Mouse (Mus musculus) G1E (cell line): Measurements from ENCODE around the gene Gm17387. TPM values are rescaled to one million over a fixed set of nuclear protein-coding genes. Genes with fewer than 3 reads are reported as not detected.

ENCODE experiments used
- ATAC-seq: 2 replicates; pipeline ENCODE4 v1.8.0; 2016; ENCODE audit warnings: mild to moderate bottlenecking; ENCODE audit not compliant: insufficient number of reproducible peaks, poor library complexity, low FRiP score, severe bottlenecking; ENCODE audit errors: extremely low read depth
- DNase-seq: peaks from one replicate; pipeline ENCODE4 v3.0.0; 2012; ENCODE audit warnings: low spot score
- H3K27me3 ChIP-seq: 2 replicates; pipeline ENCODE4 v1.6.1; 2012; ENCODE audit warnings: mild to moderate bottlenecking, low read length, inconsistent platforms; ENCODE audit not compliant: insufficient read depth
- H3K36me3 ChIP-seq: replicated peaks from 2 replicates; pipeline ENCODE3; 2012; ENCODE audit warnings: mild to moderate bottlenecking, inconsistent platforms
- H3K4me1 ChIP-seq: 2 replicates; pipeline ENCODE4 v1.6.1; 2012; ENCODE audit warnings: low read depth, low read length, inconsistent platforms, mixed read lengths; ENCODE audit not compliant: insufficient read depth
- H3K4me3 ChIP-seq: 2 replicates; pipeline ENCODE4 v1.5.1; 2012; ENCODE audit warnings: low read depth, mild to moderate bottlenecking, inconsistent platforms, low read length, moderate library complexity, mixed read lengths
- H3K9me3 ChIP-seq: replicated peaks from 2 replicates; pipeline ENCODE4 v1.6.1; 2012; ENCODE audit warnings: inconsistent platforms
- CTCF ChIP-seq: IDR thresholded peaks from 2 replicates; pipeline ENCODE4 v1.5.1; 2012; ENCODE audit warnings: low read depth, low read length, inconsistent platforms, mixed read lengths
- GATA1 ChIP-seq: IDR thresholded peaks from 2 replicates; pipeline ENCODE4 v1.6.1; 2012; ENCODE audit warnings: borderline replicate concordance, low read length, inconsistent platforms, mixed read lengths
- GATA2 ChIP-seq: IDR thresholded peaks from 2 replicates; pipeline ENCODE4 v1.6.1; 2012; ENCODE audit warnings: low read depth, low read length, inconsistent platforms, borderline replicate concordance
- POLR2AphosphoS5 ChIP-seq: IDR thresholded peaks from 2 replicates; pipeline ENCODE4 v1.6.1; 2012; ENCODE audit warnings: low read depth, low read length, inconsistent platforms; ENCODE audit not compliant: insufficient replicate concordance
- TAL1 ChIP-seq: conservative IDR thresholded peaks from 2 replicates; pipeline ENCODE4 v1.6.1; 2012; ENCODE audit warnings: low read depth, low read length, inconsistent platforms, mixed read lengths
- polyA plus RNA-seq: library from polyadenylated mRNA; stranded (reverse); fragments of >175 nt; gene quantifications from 2 replicates; pipeline ENCODE4 v1.2.3, GENCODE M21; 2012
- total RNA-seq, 2 experiments: library from RNA; stranded (forward) in 1 of 2; stranded (reverse) in 1 of 2; fragments of 200-1000 nt in 1 of 2; fragments of >200 nt in 1 of 2; fragmentation: Nextera tagmentation in 1 of 2; gene quantifications; 2 replicates each; pipeline ENCODE4 v1.2.3; 2014 to 2017

Gm17387 gene
- total and polyA plus RNA-seq, 3 experiments: not detected

DNA sequence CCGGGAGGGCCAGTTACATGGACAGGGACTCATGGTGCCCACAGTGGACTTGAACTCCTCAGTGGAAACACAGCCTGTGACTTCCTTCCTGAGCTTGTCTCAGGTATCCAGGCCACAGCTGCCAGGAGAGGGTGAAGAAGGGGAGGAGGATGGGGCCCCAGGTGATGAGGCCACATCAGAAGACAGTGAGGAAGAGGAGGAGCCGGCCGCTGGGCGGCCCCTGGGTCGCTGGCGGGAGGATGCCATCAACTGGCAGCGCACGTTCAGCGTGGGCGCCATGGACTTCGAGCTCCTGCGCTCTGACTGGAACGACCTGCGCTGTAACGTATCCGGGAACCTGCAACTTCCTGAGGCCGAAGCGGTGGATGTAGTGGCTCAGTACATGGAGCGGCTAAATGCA lies 39.4 kb downstream of the Gm17387 start:
- no peaks in the 10 kb centered on the region for H3K9me3 ChIP-seq
- DNase-seq (no peak), ATAC-seq (no peak)
- H3K4me1 ChIP-seq: peaks cover 2% of the 10 kb centered on the region; the same call in 1 of the 2 replicates
- no peaks in the 10 kb centered on the region for H3K36me3 ChIP-seq
- peaks cover 39% of the 10 kb centered on the region for H3K27me3 ChIP-seq
- TF ChIP-seq CTCF (no peak), GATA1 (no peak), POLR2AphosphoS5 (no peak), TAL1 (no peak), GATA2 (no peak)
- no peak overlapping the region for H3K4me3 ChIP-seq

DNA sequence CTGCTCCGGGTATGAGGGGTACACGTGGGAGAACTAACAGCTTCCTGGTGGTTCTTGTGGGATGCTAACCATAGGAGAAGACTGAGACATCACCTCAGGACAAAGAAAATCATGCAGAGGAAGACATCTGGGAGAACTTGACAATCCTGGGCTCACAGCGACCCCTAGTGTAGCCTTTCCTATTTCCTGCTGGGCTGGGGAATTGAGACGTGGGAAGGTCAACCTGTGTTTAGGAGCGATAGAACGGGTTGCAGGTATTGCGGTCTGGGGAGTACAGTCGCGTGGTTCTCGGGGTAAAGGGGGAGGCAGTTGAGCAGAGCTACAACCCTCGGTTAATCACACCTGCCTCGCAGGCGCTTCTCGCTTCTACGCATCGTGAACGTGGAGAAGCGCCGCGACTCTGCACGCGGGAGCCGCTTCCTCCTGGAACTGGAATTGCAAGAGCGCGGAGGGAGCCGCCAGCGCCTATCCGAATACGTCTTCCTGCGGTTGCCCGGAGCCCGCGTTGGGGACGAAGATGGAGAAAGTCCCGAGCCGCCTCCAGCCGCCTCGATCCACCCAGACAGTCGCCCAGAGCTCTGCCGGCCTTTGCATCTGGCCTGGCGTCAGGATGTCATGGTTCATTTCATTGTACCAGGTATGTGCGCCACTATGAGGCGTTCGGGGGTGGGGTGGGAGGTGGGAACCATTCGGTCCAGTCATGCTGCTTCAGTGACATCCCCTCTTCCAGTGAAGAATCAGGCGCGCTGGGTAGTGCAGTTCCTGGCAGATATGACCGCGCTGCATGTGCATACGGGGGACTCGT lies 41.3 kb downstream of the Gm17387 start:
- Histone ChIP-seq H3K36me3 (no peaks in the 10 kb centered on the region), H3K27me3 (peaks cover 35% of the 10 kb centered on the region), H3K4me1 (peaks cover 2% of the 10 kb centered on the region; the same call in 1 of the 2 replicates), H3K4me3 (no peak overlapping the region), H3K9me3 (no peaks in the 10 kb centered on the region)
- TF ChIP-seq TAL1 (no peak), CTCF (peak; percentile 31; the same call in 1 of the 2 replicates)
- DNase-seq (peak; percentile 30), ATAC-seq (no peak)

DNA sequence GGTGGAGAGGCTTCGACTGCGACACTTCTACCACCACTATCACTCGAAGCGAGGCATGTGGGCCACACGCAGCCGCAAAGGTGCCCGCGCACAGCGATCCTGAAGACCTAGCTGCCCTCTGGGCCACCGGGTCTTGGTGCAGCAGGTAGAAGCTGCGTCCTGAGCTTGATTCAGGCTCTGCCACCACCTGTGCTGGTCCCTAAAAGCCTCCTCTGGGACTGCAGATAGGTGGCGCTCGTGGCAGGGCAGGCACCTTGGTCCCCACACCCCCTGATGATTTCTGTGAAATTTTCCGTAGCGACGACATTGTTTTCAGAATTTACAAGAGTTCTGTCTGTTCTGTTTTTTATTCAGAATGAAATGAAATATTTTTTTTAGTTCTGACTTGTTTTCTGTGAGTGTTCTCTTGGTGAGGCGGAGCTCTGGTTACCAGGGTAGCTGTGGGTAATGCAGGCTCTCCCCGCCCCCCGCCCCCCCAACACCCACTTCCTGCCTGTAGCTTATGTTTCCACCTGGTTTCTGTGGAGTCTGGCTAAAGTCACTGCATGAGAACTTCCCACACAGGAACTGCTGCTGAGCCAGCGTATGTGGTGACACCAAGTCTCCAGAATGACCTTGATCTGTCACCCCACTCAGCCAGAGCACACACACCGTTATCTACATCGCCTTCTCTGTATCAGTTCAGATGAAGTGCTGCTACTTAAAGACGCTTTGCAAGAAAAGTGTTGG lies 43.2 kb downstream of the Gm17387 start:
- TF ChIP-seq CTCF (no peak), POLR2AphosphoS5 (no peak), GATA1 (no peak), GATA2 (no peak), TAL1 (no peak)
- Histone ChIP-seq H3K9me3 (no peaks in the 10 kb centered on the region), H3K4me3 (no peak overlapping the region), H3K36me3 (no peaks in the 10 kb centered on the region), H3K27me3 (peaks cover 45% of the 10 kb centered on the region), H3K4me1 (peaks cover 2% of the 10 kb centered on the region; the same call in 1 of the 2 replicates)
- DNase-seq: no peak
- ATAC-seq: no peak

DNA sequence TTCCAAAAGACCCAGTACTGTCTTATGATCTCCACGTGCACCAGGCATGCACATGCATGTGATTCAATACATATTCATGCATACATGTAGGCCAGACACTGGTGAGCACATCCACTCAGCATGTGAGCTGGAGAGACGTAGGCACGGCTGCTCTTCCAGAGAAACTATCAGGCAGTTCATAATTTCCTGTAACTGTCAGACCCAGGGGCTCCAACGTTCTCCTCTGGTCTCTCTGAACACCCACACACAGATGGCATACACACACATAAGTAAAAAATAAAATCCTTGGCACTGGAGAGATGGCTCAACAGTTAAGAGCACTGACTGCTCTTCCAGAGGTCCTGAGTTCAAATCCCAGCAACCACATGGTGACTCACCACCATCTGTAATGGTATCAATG lies 44.9 kb downstream of the Gm17387 start:
- Histone ChIP-seq H3K36me3 (no peaks in the 10 kb centered on the region), H3K27me3 (peaks cover 40% of the 10 kb centered on the region), H3K9me3 (no peaks in the 10 kb centered on the region), H3K4me1 (peaks cover 2% of the 10 kb centered on the region; the same call in 1 of the 2 replicates), H3K4me3 (no peak overlapping the region)
- TF ChIP-seq CTCF (no peak), GATA2 (no peak), GATA1 (no peak)
- DNase-seq: no peak
- ATAC-seq: no peak

DNA sequence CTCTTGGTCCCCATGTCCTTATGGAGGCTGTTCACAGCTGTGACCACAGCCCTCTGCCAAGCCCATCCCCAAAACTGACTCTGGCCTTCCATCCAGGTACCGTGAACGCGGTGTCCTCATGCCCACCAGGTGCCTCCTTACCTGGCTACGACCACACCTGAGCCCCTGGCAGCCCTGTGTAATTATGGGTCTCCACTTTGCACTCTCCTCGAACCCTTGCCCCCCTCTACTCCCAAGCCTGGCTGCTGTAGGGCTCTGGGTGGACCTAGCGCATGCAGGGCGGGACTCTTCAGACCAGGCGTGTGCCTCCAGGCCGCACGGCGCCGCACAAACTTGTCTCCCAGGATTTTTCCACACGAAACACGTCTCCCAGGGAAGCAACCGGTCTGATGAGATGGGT lies 48.9 kb downstream of the Gm17387 start, which contains the start of gene Pkp3:
Gene Pkp3 (plus strand): TSS at position 378 of the 400 bp plus-strand sequence.
- no peak within 1 kb of the TSS for H3K4me3 ChIP-seq
- ATAC-seq: no peak
- TF ChIP-seq GATA1 (no peak), CTCF (no peak), GATA2 (no peak), TAL1 (no peak), POLR2AphosphoS5 (no peak)
- no peaks in the 10 kb centered on the region for H3K4me1 ChIP-seq
- no peak for DNase-seq
- no peaks in the 10 kb centered on the region for H3K9me3 ChIP-seq
- H3K36me3 ChIP-seq: no peaks in the 10 kb centered on the region
- H3K27me3 ChIP-seq: peaks cover 45% of the 10 kb centered on the region

DNA sequence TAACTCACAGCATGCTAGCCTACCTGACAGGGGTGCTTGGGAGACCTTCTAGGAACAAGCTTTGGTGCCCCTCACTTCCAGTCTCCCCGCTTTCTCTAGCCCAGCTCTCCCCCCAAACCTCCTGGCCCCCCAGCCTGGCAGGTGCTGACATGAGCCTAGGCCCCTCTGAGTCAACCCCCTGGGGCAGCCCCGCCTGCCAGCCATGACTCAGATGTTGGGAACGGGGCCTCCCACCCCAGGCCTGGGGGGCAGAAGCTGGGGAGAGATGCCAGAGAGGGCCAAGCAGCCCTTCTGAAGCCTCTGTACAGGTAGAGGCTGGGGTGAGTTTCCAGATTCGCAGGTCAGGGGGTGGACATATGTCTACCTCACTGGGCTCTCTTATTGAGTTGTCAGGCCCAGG lies 49.9 kb downstream of the Gm17387 start:
- no peak for ATAC-seq
- TF ChIP-seq TAL1 (no peak), GATA2 (no peak), CTCF (no peak), POLR2AphosphoS5 (no peak), GATA1 (no peak)
- H3K27me3 ChIP-seq: peaks cover 45% of the 10 kb centered on the region
- H3K4me3 ChIP-seq: no peak overlapping the region
- H3K9me3 ChIP-seq: no peaks in the 10 kb centered on the region
- no peaks in the 10 kb centered on the region for H3K4me1 ChIP-seq
- H3K36me3 ChIP-seq: no peaks in the 10 kb centered on the region
- no peak for DNase-seq

Other genes with a start within 250 kb of the Gm17387 start
Only the 20 nearest of the 32 such genes appear.
- 8.4 and 10.1 TPM in 2 replicates for gene Bet1l, start 171.6 kb upstream of the Gm17387 start, total RNA-seq (2014; fragmentation: Nextera tagmentation)
- 13.1 and 16.1 TPM in 2 replicates for gene Bet1l, start 171.6 kb upstream of the Gm17387 start, total RNA-seq (2017)
- 3.5 and 5.2 TPM in 2 replicates for gene Bet1l, start 171.6 kb upstream of the Gm17387 start, polyA plus RNA-seq
- gene Psmd13, start 147.2 kb upstream of the Gm17387 start, total RNA-seq (2014; fragmentation: Nextera tagmentation): 93.7 and 98.1 TPM in 2 replicates
- gene Psmd13, start 147.2 kb upstream of the Gm17387 start, total RNA-seq (2017): 193 and 195 TPM in 2 replicates
- gene Psmd13, start 147.2 kb upstream of the Gm17387 start, polyA plus RNA-seq: 45.7 and 70.1 TPM in 2 replicates
- 10.5 and 11.8 TPM in 2 replicates for gene Sirt3, start 146.8 kb upstream of the Gm17387 start, total RNA-seq (2014; fragmentation: Nextera tagmentation)
- 11.0 and 17.5 TPM in 2 replicates for gene Sirt3, start 146.8 kb upstream of the Gm17387 start, total RNA-seq (2017)
- gene Sirt3, start 146.8 kb upstream of the Gm17387 start, polyA plus RNA-seq: 27.6 and 31.7 TPM in 2 replicates
- gene Cox8b, start 128.7 kb upstream of the Gm17387 start, total RNA-seq (2014; fragmentation: Nextera tagmentation): not detected in 2 replicates
- gene Cox8b, start 128.7 kb upstream of the Gm17387 start, total RNA-seq (2017): not detected in 2 replicates
- not detected in 2 replicates for gene Cox8b, start 128.7 kb upstream of the Gm17387 start, polyA plus RNA-seq
- not detected in 2 replicates for gene Nlrp6, start 108.2 kb upstream of the Gm17387 start, total RNA-seq (2014; fragmentation: Nextera tagmentation)
- gene Nlrp6, start 108.2 kb upstream of the Gm17387 start, total RNA-seq (2017): 0.11 and 0.12 TPM in 2 replicates
- 0.07 and 0.08 TPM in 2 replicates for gene Nlrp6, start 108.2 kb upstream of the Gm17387 start, polyA plus RNA-seq
- gene Pgghg, start 87.7 kb upstream of the Gm17387 start, total RNA-seq (2014; fragmentation: Nextera tagmentation): 7.5 and 8.1 TPM in 2 replicates
- gene Pgghg, start 87.7 kb upstream of the Gm17387 start, total RNA-seq (2017): 9.0 and 10.0 TPM in 2 replicates
- 5.6 and 6.7 TPM in 2 replicates for gene Pgghg, start 87.7 kb upstream of the Gm17387 start, polyA plus RNA-seq
- gene Ifitm5, start 78.8 kb upstream of the Gm17387 start, total RNA-seq (2014; fragmentation: Nextera tagmentation): 1.6 TPM in 1 of 2 replicates, not detected in the other
- 0.35 and 1.2 TPM in 2 replicates for gene Ifitm5, start 78.8 kb upstream of the Gm17387 start, total RNA-seq (2017)
- 0.16 and 0.32 TPM in 2 replicates for gene Ifitm5, start 78.8 kb upstream of the Gm17387 start, polyA plus RNA-seq
- gene Gm45717, start 73.2 kb upstream of the Gm17387 start, total RNA-seq (2014; fragmentation: Nextera tagmentation): not detected in 2 replicates
- gene Gm45717, start 73.2 kb upstream of the Gm17387 start, total RNA-seq (2017): not detected in 2 replicates
- gene Gm45717, start 73.2 kb upstream of the Gm17387 start, polyA plus RNA-seq: not detected in 2 replicates
- 239 and 256 TPM in 2 replicates for gene Ifitm2, start 73.1 kb upstream of the Gm17387 start, total RNA-seq (2014; fragmentation: Nextera tagmentation)
- 205 and 220 TPM in 2 replicates for gene Ifitm2, start 73.1 kb upstream of the Gm17387 start, total RNA-seq (2017)
- 129 and 161 TPM in 2 replicates for gene Ifitm2, start 73.1 kb upstream of the Gm17387 start, polyA plus RNA-seq
- gene Ifitm1, start 61.9 kb upstream of the Gm17387 start, total RNA-seq (2014; fragmentation: Nextera tagmentation): 2.9 and 5.5 TPM in 2 replicates
- 1.5 and 2.1 TPM in 2 replicates for gene Ifitm1, start 61.9 kb upstream of the Gm17387 start, total RNA-seq (2017)
- gene Ifitm1, start 61.9 kb upstream of the Gm17387 start, polyA plus RNA-seq: not detected in 2 replicates
- not detected in 2 replicates for gene Ifitm3, start 18.4 kb upstream of the Gm17387 start, total RNA-seq (2014; fragmentation: Nextera tagmentation)
- not detected in 2 replicates for gene Ifitm3, start 18.4 kb upstream of the Gm17387 start, total RNA-seq (2017)
- gene Ifitm3, start 18.4 kb upstream of the Gm17387 start, polyA plus RNA-seq: not detected in 2 replicates
- not detected in 2 replicates for gene Ifitm6, start 11.2 kb upstream of the Gm17387 start, total RNA-seq (2014; fragmentation: Nextera tagmentation)
- not detected in 2 replicates for gene Ifitm6, start 11.2 kb upstream of the Gm17387 start, total RNA-seq (2017)
- not detected in 2 replicates for gene Ifitm6, start 11.2 kb upstream of the Gm17387 start, polyA plus RNA-seq
- gene B4galnt4, start 32.0 kb downstream of the Gm17387 start, total RNA-seq (2014; fragmentation: Nextera tagmentation): not detected in 2 replicates
- gene B4galnt4, start 32.0 kb downstream of the Gm17387 start, total RNA-seq (2017): 0.06 TPM in 1 of 2 replicates, not detected in the other
- not detected in 2 replicates for gene B4galnt4, start 32.0 kb downstream of the Gm17387 start, polyA plus RNA-seq
- not detected in 2 replicates for gene Pkp3, start 49.1 kb downstream of the Gm17387 start, total RNA-seq (2014; fragmentation: Nextera tagmentation)
- gene Pkp3, start 49.1 kb downstream of the Gm17387 start, total RNA-seq (2017): not detected in 2 replicates
- not detected in 2 replicates for gene Pkp3, start 49.1 kb downstream of the Gm17387 start, polyA plus RNA-seq
- 2.9 and 6.7 TPM in 2 replicates for gene Sigirr, start 71.4 kb downstream of the Gm17387 start, total RNA-seq (2014; fragmentation: Nextera tagmentation)
- 6.1 and 8.6 TPM in 2 replicates for gene Sigirr, start 71.4 kb downstream of the Gm17387 start, total RNA-seq (2017)
- gene Sigirr, start 71.4 kb downstream of the Gm17387 start, polyA plus RNA-seq: 6.2 and 6.9 TPM in 2 replicates
- gene Ano9, start 88.7 kb downstream of the Gm17387 start, total RNA-seq (2014; fragmentation: Nextera tagmentation): 0.23 TPM in 1 of 2 replicates, not detected in the other
- gene Ano9, start 88.7 kb downstream of the Gm17387 start, total RNA-seq (2017): 0.06 and 1.7 TPM in 2 replicates
- not detected in 2 replicates for gene Ano9, start 88.7 kb downstream of the Gm17387 start, polyA plus RNA-seq
- gene Ptdss2, start 93.3 kb downstream of the Gm17387 start, total RNA-seq (2014; fragmentation: Nextera tagmentation): 10.2 and 43.3 TPM in 2 replicates
- gene Ptdss2, start 93.3 kb downstream of the Gm17387 start, total RNA-seq (2017): 3.9 and 4.5 TPM in 2 replicates
- 29.4 and 45.3 TPM in 2 replicates for gene Ptdss2, start 93.3 kb downstream of the Gm17387 start, polyA plus RNA-seq
- 14.7 and 16.3 TPM in 2 replicates for gene Rnh1, start 143.7 kb downstream of the Gm17387 start, total RNA-seq (2014; fragmentation: Nextera tagmentation)
- 40.6 and 51.8 TPM in 2 replicates for gene Rnh1, start 143.7 kb downstream of the Gm17387 start, total RNA-seq (2017)
- 3.0 and 12.6 TPM in 2 replicates for gene Rnh1, start 143.7 kb downstream of the Gm17387 start, polyA plus RNA-seq
- 30.3 and 32.7 TPM in 2 replicates for gene Hras, start 164.9 kb downstream of the Gm17387 start, total RNA-seq (2014; fragmentation: Nextera tagmentation)
- gene Hras, start 164.9 kb downstream of the Gm17387 start, total RNA-seq (2017): 29.3 and 31.5 TPM in 2 replicates
- 31.1 and 38.9 TPM in 2 replicates for gene Hras, start 164.9 kb downstream of the Gm17387 start, polyA plus RNA-seq
- gene Lrrc56, start 165.0 kb downstream of the Gm17387 start, total RNA-seq (2014; fragmentation: Nextera tagmentation): 2.3 and 2.8 TPM in 2 replicates
- gene Lrrc56, start 165.0 kb downstream of the Gm17387 start, total RNA-seq (2017): 1.3 and 2.7 TPM in 2 replicates
- 3.3 and 4.0 TPM in 2 replicates for gene Lrrc56, start 165.0 kb downstream of the Gm17387 start, polyA plus RNA-seq